Mouse (Mus musculus) cerebellum, adult (tissue): Measurements from ENCODE around the gene Ucn.

Experiments used
- ATAC-seq: cut with Nextera tagmentation; 2 replicates; pipeline ENCODE4 v1.9.2; 2017; ENCODE audit warnings: mild to moderate bottlenecking, moderate library complexity, mixed read lengths; ENCODE audit not compliant: insufficient number of reproducible peaks, low FRiP score, low TSS enrichment

Ucn gene

DNA sequence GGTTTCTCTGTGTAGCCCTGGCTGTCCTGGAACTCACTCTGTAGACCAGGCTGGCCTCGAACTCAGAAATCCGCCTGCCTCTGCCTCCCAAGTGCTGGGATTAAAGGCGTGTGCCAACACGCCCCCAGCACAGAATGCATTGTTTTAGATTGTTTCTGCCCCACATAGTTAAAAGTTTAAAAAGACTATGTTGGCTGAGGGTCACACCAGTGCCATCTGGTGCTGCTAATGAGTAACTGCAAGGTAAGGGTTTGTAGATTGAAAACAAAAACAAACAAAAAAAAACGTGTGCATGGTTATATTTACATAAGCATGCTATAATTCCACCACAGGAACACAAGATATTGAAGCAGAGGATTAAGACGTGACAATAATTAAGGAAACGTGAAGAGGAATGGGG, 27.8 kb downstream of the Ucn start:
- no peak for ATAC-seq

DNA sequence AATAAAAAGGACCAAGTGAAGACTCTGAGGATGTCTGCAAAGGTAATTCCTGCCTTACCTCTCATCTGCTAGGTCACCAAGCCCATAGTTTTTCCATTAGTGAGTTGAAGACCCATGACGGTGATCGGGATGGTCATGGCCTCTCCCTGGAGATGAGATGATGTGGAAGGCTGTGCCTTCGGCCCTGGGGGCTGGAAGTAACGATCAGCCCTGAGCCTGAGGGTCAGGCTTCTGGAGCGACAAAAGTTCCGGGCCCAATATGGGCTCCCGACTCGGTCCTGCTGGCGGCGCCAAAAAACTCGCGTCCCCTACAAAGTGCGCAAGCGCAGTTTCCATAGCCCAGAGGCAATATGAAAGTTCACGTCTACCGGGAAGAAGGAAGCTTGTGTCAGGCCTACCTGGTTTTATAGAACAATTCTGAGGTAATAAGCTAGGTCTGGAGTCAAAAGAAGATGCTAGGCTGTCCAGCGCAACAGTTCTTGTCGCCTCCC, 30.6 kb downstream of the Ucn start, which contains the start of gene Slc30a3:
Gene Slc30a3 (minus strand): TSS at position 238 of the 491 bp plus-strand sequence.
- no peak for ATAC-seq

- no peak for ATAC-seq
These were observed 32.8 kb downstream of the Ucn start, which contains the start of gene Dnajc5g for GRCm38 (mm10) chr5:31105814-31106335. TSS of gene Dnajc5g (plus strand) at chr5:31106285.

DNA sequence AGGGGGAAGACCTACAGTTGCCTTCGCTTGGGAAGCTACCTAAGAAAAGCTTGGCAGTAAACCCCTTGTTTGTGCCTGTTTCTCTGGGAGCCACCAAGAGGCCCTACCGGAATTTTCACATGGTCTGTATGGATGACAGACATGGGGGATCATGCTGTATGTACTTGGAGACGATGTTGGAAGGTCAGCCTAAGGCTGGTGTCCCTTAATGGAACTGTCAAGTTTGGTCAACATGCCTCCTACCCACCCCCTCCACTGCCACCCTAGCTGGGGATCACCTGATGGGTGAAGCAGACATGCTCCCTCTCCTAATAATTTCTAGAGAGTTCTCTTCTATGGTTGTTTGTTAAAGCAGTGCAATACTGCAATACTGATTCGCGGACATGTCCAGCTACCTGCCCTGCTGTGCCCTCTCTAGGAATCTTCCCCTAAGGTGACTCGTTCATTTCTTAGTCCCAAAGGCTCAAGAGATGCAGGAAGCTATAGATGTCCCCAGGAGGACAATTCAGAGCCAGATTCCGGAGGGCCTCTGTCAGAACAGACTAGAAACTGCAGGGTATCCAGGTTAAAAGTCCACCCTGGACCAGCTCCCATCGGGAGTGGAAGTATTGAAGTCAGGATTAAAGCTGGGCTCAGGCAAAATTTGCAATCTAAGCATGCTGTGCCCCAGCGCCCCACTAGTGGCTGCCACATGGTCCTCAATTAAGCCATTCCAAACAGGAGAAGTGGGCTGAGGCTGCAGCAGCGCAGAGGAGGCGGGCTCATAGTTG, 42.7 kb downstream of the Ucn start:
- no peak for ATAC-seq

GRCm38 (mm10) chr5:31094799-31095691, 43.6 kb downstream of the Ucn start:
- no peak for ATAC-seq

GRCm38 (mm10) chr5:31094100-31094798, 44.4 kb downstream of the Ucn start:
- no peak for ATAC-seq

- no peak for ATAC-seq
These were observed 45.2 kb downstream of the Ucn start for GRCm38 (mm10) chr5:31093151-31094041.

DNA sequence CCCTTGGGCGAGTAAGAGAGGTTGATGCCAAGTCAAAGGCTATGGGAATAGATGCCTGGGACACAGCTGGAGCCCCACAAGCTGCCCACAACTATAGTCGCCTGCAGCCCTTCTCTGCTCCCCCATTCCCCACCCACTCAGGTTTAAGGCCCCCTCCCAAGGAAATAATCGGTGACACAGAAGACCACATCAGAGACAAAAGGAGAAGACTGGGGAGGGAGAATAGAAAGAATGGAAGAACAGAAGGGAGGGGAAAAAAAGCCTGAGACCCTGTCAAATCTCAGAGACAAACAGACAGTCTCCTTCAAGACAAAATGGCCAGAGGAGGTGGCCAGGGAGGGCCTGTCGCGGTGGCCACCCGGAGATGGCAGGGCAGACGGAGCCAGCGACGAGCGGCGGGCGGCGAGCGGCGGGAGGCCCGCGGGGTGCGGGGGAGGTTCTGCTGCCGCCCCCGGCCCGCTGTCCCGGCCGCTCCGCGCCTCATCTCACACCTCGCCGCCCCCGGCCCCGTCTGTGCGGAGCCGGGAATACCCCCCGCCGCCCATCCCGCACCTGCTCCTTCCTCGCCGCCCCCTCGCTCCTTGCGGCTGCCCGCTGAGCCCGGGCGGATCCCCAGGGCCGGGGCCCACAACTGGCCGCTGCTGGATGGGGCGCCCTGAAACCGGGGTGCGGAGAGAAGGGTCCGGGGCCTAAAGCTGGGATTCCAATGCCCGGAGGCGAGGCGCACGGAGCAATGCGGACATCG, 46.2 kb downstream of the Ucn start:
- no peak for ATAC-seq
